Mouse (Mus musculus): ENCODE results near the gene Tmem230.

GRCm38 (mm10) chr2:132269217-132269616, 21.6 kb upstream of the Tmem230 start:
- TF ChIP-seq EP300 (IDR thresholded peaks at IDR 0.05), result no peak
- no peak for TF ChIP-seq CTCF (IDR thresholded peaks at IDR 0.05)
